Mouse (Mus musculus) thymus, postnatal 0 days (tissue): ENCODE measurements around the gene Traf3ip3. TPM values are rescaled to one million over a fixed set of nuclear protein-coding genes. Genes with fewer than 3 reads are reported as not detected.

Source experiments
- DNase-seq: peaks from one replicate; pipeline ENCODE4 v3.0.0-alpha.2; 2015; ENCODE audit warnings: low spot score
- polyA plus RNA-seq: library from polyadenylated mRNA; unstranded; fragments of >200 nt; fragmentation: Nextera tagmentation; extraction: Ambion mirVana; gene quantifications from 2 replicates; pipeline ENCODE4 v1.2.1, GENCODE M21; 2015

Gene Traf3ip3
- polyA plus RNA-seq, 1 experiment from 2014 or later, result 196 TPM

- DNase-seq, result peak; percentile 98
Measured at GRCm38 (mm10) chr1:193129786-193130455, 71.6 kb downstream of the Traf3ip3 start, which contains the start of gene Diexf. Diexf (minus strand) TSS chr1:193130272.

GRCm38 (mm10) chr1:193129321-193129720 lies 72.2 kb downstream of the Traf3ip3 start:
- DNase-seq, result no peak

GRCm38 (mm10) chr1:193128055-193128454 lies 73.4 kb downstream of the Traf3ip3 start:
- DNase-seq, result no peak

GRCm38 (mm10) chr1:193125835-193126234 lies 75.7 kb downstream of the Traf3ip3 start:
- DNase-seq, result peak; percentile 36

Other genes starting within 250 kb of the Traf3ip3 start
- gene Syt14, start 165.9 kb downstream of the Traf3ip3 start, polyA plus RNA-seq, result 1.1 and 2.0 TPM in 2 replicates
- 10.2 and 12.9 TPM in 2 replicates for gene Diexf, start 71.4 kb downstream of the Traf3ip3 start, polyA plus RNA-seq
- gene Irf6, start 48.6 kb downstream of the Traf3ip3 start, polyA plus RNA-seq, result 9.4 and 10.0 TPM in 2 replicates
- gene A130010J15Rik, start 33.7 kb downstream of the Traf3ip3 start, polyA plus RNA-seq, result 13.7 and 14.4 TPM in 2 replicates
- 21.1 and 22.2 TPM in 2 replicates for gene Lamb3, start 6.0 kb upstream of the Traf3ip3 start, polyA plus RNA-seq
- gene Hsd11b1, start 62.4 kb upstream of the Traf3ip3 start, polyA plus RNA-seq, result 43.6 and 49.4 TPM in 2 replicates
- gene G0s2, start 71.5 kb upstream of the Traf3ip3 start, polyA plus RNA-seq, result 19.9 and 21.3 TPM in 2 replicates
- gene Camk1g, start 168.6 kb upstream of the Traf3ip3 start, polyA plus RNA-seq, result 1.0 and 2.6 TPM in 2 replicates